Mouse (Mus musculus): ENCODE data around the gene Gosr1.

DNA sequence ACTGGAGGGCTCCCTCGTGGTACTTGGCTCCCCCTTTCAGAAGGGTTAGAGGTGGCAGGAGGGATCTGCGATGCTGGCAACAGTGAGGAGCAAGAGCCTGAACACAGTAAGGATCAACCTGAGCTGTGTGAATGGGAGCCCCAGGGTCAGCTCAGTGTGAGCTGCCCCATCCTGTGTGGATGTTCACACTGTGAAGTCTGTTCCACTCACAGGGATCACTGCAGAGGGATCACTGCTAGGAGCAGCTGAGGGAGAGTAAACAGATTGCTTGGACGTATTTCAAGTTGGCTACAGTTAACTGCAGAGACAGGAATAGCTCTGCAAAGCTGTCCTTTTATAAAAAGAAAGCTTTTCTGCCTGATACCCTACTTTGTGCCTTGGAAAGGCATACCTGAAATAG, 46.1 kb upstream of the Gosr1 start:
- TF ChIP-seq POLR2A (IDR thresholded peaks at IDR 0.05; ENCODE audit: extremely low read depth, insufficient read depth, low read length) (no peak), CTCF (IDR thresholded peaks at IDR 0.05; ENCODE audit: low read depth, low read length) (no peak)
